Mouse (Mus musculus): ENCODE data around the gene Fzr1. TPM values are rescaled to one million over a fixed set of nuclear protein-coding genes. Genes with fewer than 3 reads are reported as not detected.

Gene Fzr1
- polyA plus RNA-seq, 1 experiment from 2014 or later, result 88.5 TPM

GRCm38 (mm10) chr10:81406504-81407440 is 28.5 kb upstream of the Fzr1 start:
- 51% methylated on average over 24 of the region's 24 CpGs for WGBS
- ATAC-seq (ENCODE audit: insufficient read depth, low FRiP score, low read depth), result no peak
- peaks cover 19% of the 10 kb centered on the region; the same call in 1 of the 2 replicates for H3K36me3 ChIP-seq
- no peak overlapping the region for H3K9ac ChIP-seq
- peak overlapping the region; percentile 38 for H3K4me2 ChIP-seq
- H3K27ac ChIP-seq, result no peak overlapping the region
- no peaks in the 10 kb centered on the region for H3K9me3 ChIP-seq
- peak overlapping the region; percentile 16 for H3K4me3 ChIP-seq (replicated peaks)
- H3K4me1 ChIP-seq, result peaks cover 69% of the 10 kb centered on the region
- H3K27me3 ChIP-seq (replicated peaks), result 0 out of 2 replicates have a peak, but pooled peaks cover 4% of the 10 kb centered on the region

GRCm38 (mm10) chr10:81405588-81406201 is 27.4 kb upstream of the Fzr1 start:
- WGBS, result 49% methylated on average over 13 of the region's 13 CpGs
- H3K27me3 ChIP-seq (replicated peaks), result 0 out of 2 replicates have a peak, but pooled peaks cover 4% of the 10 kb centered on the region
- peak overlapping the region; percentile 4; the same call in 1 of the 2 replicates for H3K27ac ChIP-seq
- no peak overlapping the region for H3K9ac ChIP-seq
- peaks cover 66% of the 10 kb centered on the region for H3K4me1 ChIP-seq
- H3K4me2 ChIP-seq, result no peak overlapping the region
- ATAC-seq (ENCODE audit: insufficient read depth, low FRiP score, low read depth), result no peak
- H3K4me3 ChIP-seq (replicated peaks), result no peak overlapping the region
- H3K36me3 ChIP-seq, result peaks cover 21% of the 10 kb centered on the region; the same call in 1 of the 2 replicates
- no peaks in the 10 kb centered on the region for H3K9me3 ChIP-seq

GRCm38 (mm10) chr10:81404720-81405119 is 26.4 kb upstream of the Fzr1 start:
- Histone ChIP-seq H3K27me3 (replicated peaks) (0 out of 2 replicates have a peak, but pooled peaks cover 4% of the 10 kb centered on the region), H3K4me2 (no peak overlapping the region), H3K36me3 (peaks cover 30% of the 10 kb centered on the region; the same call in 1 of the 2 replicates), H3K4me1 (peaks cover 58% of the 10 kb centered on the region), H3K9ac (no peak overlapping the region), H3K27ac (no peak overlapping the region), H3K4me3 (replicated peaks) (no peak overlapping the region), H3K9me3 (no peaks in the 10 kb centered on the region)
- ATAC-seq (ENCODE audit: insufficient read depth, low FRiP score, low read depth), result no peak
- WGBS, result 61% methylated on average over 18 of the region's 18 CpGs

- WGBS, result 34% methylated on average over 9 of the region's 9 CpGs
- peaks cover 53% of the 10 kb centered on the region for H3K4me1 ChIP-seq
- no peak overlapping the region for H3K4me2 ChIP-seq
- H3K9me3 ChIP-seq, result no peaks in the 10 kb centered on the region
- peaks cover 30% of the 10 kb centered on the region; the same call in 1 of the 2 replicates for H3K36me3 ChIP-seq
- H3K4me3 ChIP-seq (replicated peaks), result no peak overlapping the region
- H3K27ac ChIP-seq, result no peak overlapping the region
- no peak overlapping the region for H3K9ac ChIP-seq
- H3K27me3 ChIP-seq (replicated peaks), result 0 out of 2 replicates have a peak, but pooled peaks cover 4% of the 10 kb centered on the region
- ATAC-seq (ENCODE audit: insufficient read depth, low FRiP score, low read depth), result no peak
Measured at GRCm38 (mm10) chr10:81404082-81404481, 25.8 kb upstream of the Fzr1 start.

- WGBS, result 66% methylated on average over 10 of the region's 10 CpGs
- Histone ChIP-seq H3K27me3 (replicated peaks) (0 out of 2 replicates have a peak, but pooled peaks cover 4% of the 10 kb centered on the region), H3K4me2 (no peak overlapping the region), H3K36me3 (peaks cover 30% of the 10 kb centered on the region; the same call in 1 of the 2 replicates), H3K4me3 (replicated peaks) (no peak overlapping the region), H3K9me3 (no peaks in the 10 kb centered on the region), H3K9ac (no peak overlapping the region), H3K4me1 (peaks cover 48% of the 10 kb centered on the region), H3K27ac (peak overlapping the region; percentile 89)
- no peak for ATAC-seq (ENCODE audit: insufficient read depth, low FRiP score, low read depth)
Measured at GRCm38 (mm10) chr10:81403511-81403910, 25.2 kb upstream of the Fzr1 start.

- H3K9me3 ChIP-seq, result no peaks in the 10 kb centered on the region
- no peaks in the 10 kb centered on the region for H3K27me3 ChIP-seq (replicated peaks)
- peak overlapping the region; percentile 89 for H3K27ac ChIP-seq
- no peak for ATAC-seq (ENCODE audit: insufficient read depth, low FRiP score, low read depth)
- 20% methylated on average over 7 of the region's 7 CpGs for WGBS
- no peak overlapping the region; the same call in 1 of the 2 replicates for H3K4me3 ChIP-seq (replicated peaks)
- H3K4me2 ChIP-seq, result peak overlapping the region; percentile 46; the same call in 1 of the 2 replicates
- H3K4me1 ChIP-seq, result peaks cover 35% of the 10 kb centered on the region
- peaks cover 23% of the 10 kb centered on the region; the same call in 1 of the 2 replicates for H3K36me3 ChIP-seq
- H3K9ac ChIP-seq, result no peak overlapping the region
Measured at GRCm38 (mm10) chr10:81402227-81402765, 24.0 kb upstream of the Fzr1 start.

GRCm38 (mm10) chr10:81401521-81402226 is 23.4 kb upstream of the Fzr1 start:
- Histone ChIP-seq H3K9ac (no peak overlapping the region), H3K4me2 (peak overlapping the region; percentile 46), H3K36me3 (peaks cover 19% of the 10 kb centered on the region; the same call in 1 of the 2 replicates), H3K4me1 (peaks cover 29% of the 10 kb centered on the region), H3K27me3 (replicated peaks) (no peaks in the 10 kb centered on the region), H3K4me3 (replicated peaks) (peak overlapping the region; percentile 19; the same call in 1 of the 2 replicates), H3K27ac (peak overlapping the region; percentile 89), H3K9me3 (no peaks in the 10 kb centered on the region)
- WGBS, result 6% methylated on average over 17 of the region's 18 CpGs
- peak; percentile 75 for ATAC-seq (ENCODE audit: insufficient read depth, low FRiP score, low read depth)

- Histone ChIP-seq H3K4me1 (peaks cover 29% of the 10 kb centered on the region), H3K9ac (no peak overlapping the region), H3K27ac (peak overlapping the region; percentile 89), H3K36me3 (peaks cover 19% of the 10 kb centered on the region; the same call in 1 of the 2 replicates), H3K4me3 (replicated peaks) (no peak overlapping the region), H3K9me3 (no peaks in the 10 kb centered on the region), H3K4me2 (no peak overlapping the region), H3K27me3 (replicated peaks) (no peaks in the 10 kb centered on the region)
- 38% methylated on average over 10 of the region's 10 CpGs for WGBS
- no peak for ATAC-seq (ENCODE audit: insufficient read depth, low FRiP score, low read depth)
Measured at GRCm38 (mm10) chr10:81401205-81401520, 22.8 kb upstream of the Fzr1 start.

- Histone ChIP-seq H3K4me1 (peaks cover 29% of the 10 kb centered on the region), H3K9me3 (no peaks in the 10 kb centered on the region), H3K4me2 (no peak overlapping the region), H3K4me3 (replicated peaks) (no peak overlapping the region), H3K36me3 (peaks cover 19% of the 10 kb centered on the region; the same call in 1 of the 2 replicates), H3K27me3 (replicated peaks) (no peaks in the 10 kb centered on the region), H3K27ac (peak overlapping the region; percentile 89; the same call in 1 of the 2 replicates), H3K9ac (no peak overlapping the region)
- ATAC-seq (ENCODE audit: insufficient read depth, low FRiP score, low read depth), result no peak
- 65% methylated on average over 22 of the region's 22 CpGs for WGBS
Measured at GRCm38 (mm10) chr10:81400371-81401204, 22.3 kb upstream of the Fzr1 start.

- Histone ChIP-seq H3K27ac (no peak overlapping the region), H3K27me3 (replicated peaks) (no peaks in the 10 kb centered on the region), H3K4me2 (no peak overlapping the region), H3K9ac (no peak overlapping the region), H3K4me3 (replicated peaks) (no peak overlapping the region), H3K9me3 (no peaks in the 10 kb centered on the region), H3K36me3 (peaks cover 19% of the 10 kb centered on the region; the same call in 1 of the 2 replicates), H3K4me1 (peaks cover 29% of the 10 kb centered on the region)
- WGBS, result 83% methylated on average over 18 of the region's 18 CpGs
- no peak for ATAC-seq (ENCODE audit: insufficient read depth, low FRiP score, low read depth)
Measured at GRCm38 (mm10) chr10:81399798-81400308, 21.5 kb upstream of the Fzr1 start.

All from stomach, embryonic 15.5 days (tissue).